Mouse (Mus musculus) testis, postnatal 10 days (tissue): Measurements from ENCODE around the gene Ccdc38.
"Not testable (repeated sequence)": the region's sequence is repeated elsewhere in the genome, so short reads cannot be mapped to it uniquely, and the experiment has no call there.

Source experiments
- DNase-seq: peaks from one replicate; pipeline ENCODE4 v3.0.0; 2021; ENCODE audit warnings: low spot score

Gene Ccdc38

DNA sequence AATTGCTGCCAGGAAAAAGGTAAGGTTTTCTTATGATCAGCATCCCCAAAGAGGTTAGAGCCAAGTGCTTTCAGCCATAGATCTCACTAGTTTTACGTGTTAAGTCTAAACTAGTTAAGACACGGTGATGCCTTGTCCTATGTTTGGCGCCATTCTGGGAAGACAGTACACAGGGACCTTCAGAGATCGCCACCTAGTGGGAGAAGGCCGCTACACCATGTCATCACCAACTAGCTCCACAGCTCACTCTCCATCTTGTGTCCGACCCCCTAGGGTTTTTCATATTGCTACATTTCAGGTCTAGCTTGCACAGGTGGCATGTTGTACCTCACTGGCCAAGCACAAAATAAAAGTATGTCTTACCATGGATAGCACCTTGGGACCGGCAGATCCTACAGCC, 8.6 kb downstream of the Ccdc38 start:
- DNase-seq, result peak; percentile 82

DNA sequence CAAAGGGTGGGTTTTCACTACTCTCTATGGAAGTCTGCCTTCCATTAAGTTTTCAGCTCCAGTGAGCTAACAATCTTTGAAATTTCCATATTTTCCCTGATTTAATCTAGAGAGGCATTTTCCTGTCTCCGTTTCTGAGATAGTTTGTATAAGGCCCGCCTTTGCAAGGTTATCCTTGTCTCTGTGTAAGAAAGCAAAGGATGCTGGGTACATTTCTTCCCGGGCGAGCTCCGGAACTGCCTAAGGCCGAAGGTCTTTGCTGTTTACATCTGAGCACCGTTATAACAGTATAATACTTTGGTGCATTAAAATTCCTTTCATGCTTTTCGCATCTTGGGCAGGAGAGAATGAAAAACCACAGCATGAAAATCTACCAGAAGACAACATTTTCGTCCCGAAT, 9.4 kb downstream of the Ccdc38 start:
- no peak for DNase-seq

DNA sequence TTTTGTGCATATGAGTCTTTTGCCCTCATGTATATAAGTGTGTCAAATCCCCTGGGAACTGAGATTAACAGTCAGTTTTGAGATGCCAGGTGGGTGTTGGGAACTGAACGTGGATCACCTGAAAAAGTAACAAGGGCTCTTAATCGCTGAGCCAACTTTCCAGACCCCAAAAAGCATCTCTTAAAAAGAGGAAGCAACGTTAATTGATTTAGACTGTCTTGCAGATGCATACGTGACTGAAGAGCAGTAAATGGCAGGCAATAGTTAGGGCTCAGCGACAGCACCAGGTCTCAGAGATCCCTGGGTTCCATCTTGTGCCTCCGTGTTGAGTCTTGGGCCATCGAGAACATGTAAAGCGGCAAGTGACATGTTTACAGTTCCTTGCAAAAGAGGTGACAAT, 12.2 kb downstream of the Ccdc38 start:
- DNase-seq, result no peak

DNA sequence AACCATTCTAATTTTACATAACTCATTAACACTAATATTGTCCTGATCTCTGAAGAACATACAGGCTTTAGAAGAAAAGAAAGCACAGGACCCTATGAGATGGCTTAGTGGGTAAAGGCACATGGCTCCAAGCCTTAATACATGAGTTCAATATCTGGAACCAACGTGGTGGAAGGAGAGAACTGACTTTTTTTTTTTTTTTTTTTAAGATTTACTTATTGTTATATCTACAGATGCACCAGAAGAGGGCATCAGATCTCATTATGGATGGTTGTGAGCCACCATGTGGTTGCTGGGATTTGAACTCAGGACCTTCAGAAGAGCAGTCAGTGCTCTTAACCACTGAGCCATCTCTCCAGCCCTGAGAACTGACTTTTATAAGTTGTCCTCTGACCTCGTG, 17.5 kb downstream of the Ccdc38 start:
- DNase-seq, result not testable (repeated sequence)

DNA sequence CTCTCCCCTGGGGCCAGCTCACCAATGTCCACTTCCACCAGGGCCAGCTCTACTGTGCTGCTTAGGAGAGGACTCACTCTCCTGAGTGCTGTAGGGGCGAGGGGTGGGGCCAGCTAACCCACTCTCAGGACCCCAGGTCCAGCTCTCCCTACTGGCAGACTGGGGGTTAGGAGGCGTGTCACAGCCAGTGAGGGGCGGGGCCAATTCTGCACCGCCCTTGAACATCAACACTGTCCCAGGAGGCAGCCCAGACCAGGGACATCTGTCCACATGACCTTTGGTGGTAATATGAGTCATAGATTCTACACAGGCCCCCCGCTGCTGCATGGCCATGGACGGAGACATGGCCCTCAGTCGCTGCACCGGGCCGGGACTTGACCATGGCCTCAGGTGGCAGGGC, 19.4 kb downstream of the Ccdc38 start:
- no peak for DNase-seq

DNA sequence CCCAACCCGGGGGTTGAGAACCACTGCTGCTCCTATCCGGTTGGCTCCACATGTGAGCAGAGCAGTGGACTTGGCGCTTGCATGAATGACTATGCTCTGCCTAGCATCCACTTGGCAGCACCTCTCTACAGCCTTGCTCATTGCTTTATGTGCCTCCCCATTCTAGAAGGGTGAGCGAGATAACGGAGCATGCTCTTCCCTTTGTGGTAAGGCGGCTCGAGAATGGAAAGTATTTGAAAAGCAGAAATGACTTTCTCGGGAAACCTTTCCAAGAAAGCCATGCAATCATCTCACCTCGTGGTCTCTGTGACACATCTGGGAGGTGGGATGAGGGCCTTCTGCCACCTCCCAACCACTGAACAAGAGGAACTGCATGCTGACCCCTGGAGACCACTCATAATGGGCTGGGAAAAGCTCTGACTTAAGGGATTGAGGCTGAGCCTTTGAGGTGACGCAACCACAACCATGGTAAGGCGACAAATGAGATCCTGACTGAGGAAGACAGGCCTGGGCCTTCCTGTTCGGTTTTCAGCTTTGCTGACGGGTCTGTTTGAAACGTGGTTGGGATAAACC, 24.2 kb downstream of the Ccdc38 start:
- DNase-seq, result no peak

DNA sequence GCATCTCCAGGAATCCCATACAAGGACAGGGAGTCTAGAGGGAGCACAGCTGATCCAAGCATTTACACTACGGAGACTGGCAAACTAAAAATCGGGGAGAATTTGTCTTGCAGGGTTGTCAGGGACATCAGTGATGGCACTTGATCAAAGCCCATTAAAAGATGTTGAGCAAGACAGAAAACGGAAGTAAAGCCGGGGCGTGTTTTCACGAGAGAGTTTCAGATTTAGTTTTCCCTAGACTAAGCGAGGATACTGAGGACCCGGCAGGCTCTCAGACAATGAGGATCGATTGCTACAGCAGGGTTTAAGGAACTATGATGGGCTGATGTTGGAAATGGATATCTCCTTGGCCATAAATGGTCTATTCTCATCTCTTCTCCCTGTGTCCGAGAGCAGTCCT, 26.6 kb downstream of the Ccdc38 start:
- DNase-seq, result no peak

DNA sequence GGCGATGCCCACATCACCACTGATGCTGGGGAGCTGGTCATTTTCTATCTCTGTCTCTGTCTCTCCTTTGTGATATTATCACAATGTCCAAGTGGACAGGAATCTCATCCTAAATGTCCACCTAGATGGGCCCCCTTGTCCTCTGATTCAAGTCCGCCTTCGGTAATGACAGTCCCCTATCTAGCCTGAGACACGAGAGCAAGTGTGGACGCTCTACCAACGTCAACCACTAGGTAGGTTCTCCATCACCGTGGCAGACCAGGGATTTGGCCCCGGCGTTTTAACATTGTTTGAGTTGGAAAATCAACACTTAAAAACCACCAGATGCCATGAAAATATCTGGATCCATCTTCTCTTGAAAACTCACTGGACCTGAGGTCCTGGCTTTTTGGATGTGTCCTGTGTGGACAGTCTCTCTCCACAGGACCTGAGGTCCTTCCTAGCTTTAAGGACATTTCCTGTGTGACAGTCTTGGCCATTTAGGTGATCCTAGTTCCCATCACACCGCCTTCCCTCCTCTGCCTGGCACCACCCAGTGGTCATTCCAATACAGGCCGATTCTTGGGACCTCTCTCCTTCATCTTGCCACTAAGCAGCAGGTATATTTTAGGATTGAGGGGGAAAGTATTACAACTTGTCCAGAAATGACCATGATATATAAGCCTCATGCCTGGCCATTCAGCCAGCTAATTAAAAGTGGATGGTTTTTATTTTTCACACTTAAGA, 27.6 kb downstream of the Ccdc38 start:
- DNase-seq, result no peak

DNA sequence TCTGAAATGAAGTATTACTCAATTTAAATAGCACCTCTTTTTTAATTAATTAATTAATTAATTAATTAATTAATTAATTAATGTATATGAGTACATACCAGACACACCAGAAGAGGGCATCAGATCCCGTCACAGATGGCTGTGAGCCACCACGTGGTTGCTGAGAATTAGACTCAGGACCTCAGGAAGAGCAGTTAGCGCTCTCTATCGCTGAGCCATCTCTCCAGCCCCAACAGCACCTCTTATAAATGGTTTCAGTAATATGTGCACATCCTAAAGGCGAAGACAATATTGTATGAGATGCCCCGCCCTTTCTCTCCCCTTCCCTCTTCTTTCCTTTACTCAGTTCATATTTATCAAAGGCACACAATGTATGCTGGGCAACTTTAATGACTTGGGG, 28.2 kb downstream of the Ccdc38 start:
- no peak for DNase-seq

DNA sequence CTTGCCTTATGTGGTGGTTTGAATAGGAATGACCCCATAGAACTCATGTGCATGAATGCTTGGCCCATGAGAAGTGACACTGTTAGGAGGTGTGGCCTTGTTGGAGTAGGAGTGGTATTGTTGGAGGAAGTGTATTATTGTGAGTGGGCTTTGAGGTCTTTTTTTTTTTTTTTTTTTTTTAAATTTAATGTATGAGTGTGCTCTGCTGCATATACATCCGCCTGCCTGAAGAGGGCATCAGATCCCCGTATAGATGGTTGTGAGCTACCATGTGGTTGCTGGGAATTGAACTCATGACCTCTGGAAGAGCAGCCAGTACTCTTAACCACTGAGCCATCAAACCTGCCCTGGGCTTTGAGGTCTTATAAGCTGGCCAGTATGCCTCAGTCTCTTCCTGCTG, 31.8 kb downstream of the Ccdc38 start:
- DNase-seq, result no peak

DNA sequence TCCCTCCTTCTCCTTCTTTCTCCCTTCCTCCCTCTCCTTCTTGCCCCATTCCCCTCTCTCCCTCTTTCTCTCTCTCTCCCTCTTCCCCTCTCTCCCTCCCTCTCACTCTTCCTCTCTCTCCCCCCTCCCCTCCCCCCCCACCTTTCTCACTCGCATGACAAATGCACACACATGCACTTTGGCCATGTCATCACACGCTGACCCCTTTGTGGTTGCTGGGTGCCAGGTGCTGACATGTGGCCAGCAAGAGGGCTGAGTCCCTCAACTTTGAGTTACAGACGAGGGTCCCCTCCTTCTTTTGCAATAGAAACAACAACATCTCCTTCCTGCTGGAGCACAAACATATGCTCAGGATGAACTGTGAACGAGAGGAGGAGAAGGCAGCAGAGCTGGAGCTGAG, 34.5 kb downstream of the Ccdc38 start:
- DNase-seq, result no peak

DNA sequence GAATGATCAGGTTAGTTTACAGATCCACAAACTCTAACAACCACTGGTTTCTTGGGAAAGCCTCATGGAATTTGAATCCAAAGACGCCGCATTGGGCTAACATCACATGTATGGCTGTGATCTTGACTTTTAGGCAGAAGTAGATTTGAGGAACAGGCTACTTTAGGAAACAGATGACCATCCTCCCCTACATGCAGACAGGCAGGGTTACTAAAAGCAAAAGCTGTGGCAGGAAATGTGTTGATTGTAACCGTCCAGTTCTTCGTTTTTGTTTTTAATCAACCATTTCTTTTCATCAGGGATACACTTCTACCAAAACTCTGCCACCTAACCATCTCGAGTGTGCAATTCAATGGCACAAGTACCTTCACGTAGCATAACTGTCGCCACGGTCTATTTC, 35.5 kb downstream of the Ccdc38 start:
- DNase-seq, result no peak

DNA sequence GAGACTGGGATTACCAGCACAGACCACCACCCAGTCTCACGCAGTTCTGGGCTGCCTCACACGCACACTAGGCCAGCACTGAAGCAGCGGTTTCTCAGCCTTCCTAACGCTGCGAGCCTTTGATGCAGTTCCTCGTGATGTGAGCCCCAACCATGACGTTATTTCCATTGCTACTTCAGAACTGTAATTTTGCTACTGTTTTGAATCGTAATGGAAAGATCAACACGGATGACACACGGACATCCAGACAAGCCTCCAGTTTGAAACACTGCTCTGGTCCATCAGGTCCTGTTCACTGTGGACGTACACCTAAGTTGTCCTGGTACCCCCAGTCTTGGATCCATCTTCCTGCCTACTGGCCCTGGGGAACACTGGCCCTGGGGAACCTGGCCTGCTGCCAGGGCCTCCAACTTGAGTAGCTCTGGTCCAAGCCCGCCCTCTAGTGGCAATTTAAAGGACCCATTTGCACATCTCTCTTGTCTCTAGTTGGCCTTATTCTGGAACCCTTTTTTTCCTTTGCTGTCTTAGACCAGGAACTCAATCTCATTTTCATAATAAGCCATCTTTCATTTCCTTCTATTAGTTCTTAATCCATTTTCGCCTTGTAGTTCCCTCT, 36.9 kb downstream of the Ccdc38 start:
- peak; percentile 85 for DNase-seq

DNA sequence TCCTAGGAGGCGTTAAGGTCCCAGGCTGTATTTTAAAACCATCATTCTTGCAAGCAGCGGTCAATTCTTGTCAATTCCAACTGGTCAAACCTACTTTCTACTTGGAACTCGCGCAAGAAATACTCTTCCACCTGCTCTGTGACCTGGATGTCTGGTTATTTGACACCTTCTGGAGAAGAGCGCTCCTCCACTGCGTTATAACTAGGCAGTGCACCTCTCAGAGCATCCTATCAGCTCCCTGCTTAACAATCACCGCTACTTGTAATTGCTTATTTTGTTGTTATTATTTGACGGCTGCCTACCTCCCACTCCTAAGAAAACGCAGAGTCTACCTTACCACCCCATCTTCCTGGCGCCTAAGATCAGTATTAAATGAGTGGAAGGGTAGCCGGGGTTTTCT, 48.4 kb downstream of the Ccdc38 start:
- no peak for DNase-seq

DNA sequence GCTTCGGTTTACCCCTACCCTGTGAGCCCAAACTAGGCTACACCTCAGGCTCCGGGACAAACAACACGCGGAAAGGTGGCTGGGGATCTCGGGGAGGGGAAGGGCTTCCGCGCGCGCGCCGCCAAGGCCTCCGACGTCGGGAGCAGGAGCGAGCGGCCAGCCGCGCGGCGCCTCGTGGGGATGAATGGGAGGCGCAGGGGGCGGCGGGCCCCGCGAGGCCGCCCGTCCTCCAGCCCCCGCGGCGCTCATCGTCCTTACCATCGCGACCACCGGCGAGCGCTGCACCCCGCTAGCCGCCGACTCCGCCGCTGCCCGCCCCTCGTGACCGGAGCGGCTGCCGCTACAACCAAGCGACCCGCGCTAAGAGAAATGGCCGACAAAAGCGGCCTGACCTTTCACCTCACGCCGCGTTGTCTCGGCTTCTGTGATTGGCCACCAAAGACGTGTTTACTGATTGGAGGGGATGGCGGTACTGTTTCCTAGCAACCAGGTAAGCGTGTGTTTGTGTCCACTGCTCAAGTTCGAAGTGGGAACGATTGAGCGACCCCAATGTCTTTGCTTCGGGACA, 48.9 kb downstream of the Ccdc38 start, which contains the start of gene Snrpf:
Gene Snrpf, minus strand, starts transcription at position 426 of the 568 bp plus-strand sequence.
- peak; percentile 93 for DNase-seq

DNA sequence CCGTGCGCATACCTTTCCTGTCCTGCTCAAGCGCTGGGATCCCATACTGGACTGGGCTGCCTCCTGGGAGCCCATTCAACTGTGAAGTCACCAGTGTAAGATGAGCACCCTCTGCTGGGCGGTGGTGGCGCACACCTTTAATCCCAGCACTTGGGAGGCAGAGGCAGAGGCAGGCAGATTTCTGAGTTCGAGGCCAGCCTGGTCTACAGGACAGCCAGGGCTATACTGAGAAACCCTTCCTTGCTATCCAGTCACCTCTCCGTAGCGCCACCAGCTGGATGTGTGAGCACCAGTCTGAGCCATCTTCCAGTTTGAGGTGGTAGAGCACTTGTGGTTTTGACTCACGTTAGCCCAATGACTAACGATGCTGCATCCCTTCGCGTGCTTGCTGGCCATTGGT, 52.0 kb downstream of the Ccdc38 start:
- DNase-seq, result peak; percentile 51

DNA sequence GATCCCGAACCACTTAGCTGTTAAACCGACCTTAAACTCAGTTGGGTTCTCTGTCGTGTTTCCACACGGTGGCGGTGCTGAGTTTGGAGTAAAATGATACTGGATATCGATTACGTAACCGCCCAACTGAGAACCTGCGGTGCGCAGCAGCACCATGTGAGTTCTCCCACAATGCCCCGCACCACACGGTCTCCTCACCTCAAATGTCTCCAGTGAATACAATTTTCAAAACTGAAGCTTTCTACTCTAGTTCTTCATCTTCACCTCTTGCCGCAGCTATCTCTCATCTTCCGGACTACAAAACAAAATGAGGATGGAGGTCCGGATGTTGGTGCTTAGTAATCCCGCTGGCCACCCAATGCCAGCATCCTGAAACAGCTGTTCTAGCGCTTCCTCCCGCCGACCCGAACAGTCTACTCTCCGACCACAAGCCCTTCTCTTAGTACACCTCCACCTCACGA, 53.6 kb downstream of the Ccdc38 start:
- DNase-seq, result peak; percentile 93

DNA sequence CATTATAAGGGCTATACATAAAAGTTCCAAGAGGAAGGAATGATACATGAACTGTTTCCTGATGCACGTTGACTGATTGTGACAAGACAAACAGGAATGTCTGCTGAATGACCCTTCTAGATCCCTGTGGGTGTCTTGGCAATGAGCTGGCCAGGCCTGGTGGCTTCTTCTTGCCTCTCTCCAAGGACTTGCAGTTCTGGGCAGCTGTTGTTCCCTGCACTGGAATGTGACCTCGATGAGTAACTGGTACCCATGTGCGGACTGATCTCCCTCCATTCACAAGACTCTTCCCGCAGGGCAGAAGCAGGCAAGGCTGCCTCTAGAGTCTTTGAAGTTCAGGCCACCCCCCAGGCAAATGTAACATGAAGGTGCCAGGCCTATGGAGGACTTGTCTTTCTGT, 55.4 kb downstream of the Ccdc38 start:
- DNase-seq, result no peak

DNA sequence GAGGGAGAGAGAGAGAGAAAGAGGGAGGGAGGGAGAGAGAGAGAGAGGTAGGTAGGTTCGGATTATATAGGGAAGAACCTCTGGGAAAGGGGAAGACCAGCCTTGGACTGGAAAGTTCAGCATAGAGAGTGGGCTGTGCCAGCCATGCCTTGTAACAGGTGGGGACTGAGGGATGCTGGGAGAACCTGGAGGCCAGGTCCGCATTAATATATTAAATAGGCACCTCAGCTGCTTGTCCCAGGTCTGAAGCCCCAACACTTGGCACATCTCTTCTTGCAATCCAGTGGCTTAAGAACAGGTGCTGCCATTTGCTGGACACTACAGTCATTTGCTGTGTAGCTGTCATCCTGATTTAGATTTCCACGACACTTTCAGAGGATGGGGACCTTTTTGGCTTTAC, 56.2 kb downstream of the Ccdc38 start:
- DNase-seq, result no peak

DNA sequence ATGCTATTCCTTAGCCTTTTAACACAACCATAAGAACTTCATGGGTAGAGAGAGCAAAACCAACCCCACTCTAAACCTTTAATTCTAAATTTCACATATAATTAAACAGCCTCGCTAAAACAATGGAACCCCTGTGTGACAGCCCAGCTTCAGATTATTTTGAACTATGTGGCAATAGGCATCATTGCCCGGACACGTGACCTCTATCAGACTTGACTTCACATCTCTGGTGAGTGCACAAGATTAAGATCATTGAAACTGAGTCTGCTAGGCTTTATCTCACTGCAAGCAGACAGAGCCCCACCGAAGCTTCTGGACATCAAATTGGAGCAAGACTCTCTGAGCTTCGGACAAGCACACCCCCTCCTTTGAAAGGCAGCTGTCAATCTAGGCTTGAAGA, 61.9 kb downstream of the Ccdc38 start:
- DNase-seq, result no peak

DNA sequence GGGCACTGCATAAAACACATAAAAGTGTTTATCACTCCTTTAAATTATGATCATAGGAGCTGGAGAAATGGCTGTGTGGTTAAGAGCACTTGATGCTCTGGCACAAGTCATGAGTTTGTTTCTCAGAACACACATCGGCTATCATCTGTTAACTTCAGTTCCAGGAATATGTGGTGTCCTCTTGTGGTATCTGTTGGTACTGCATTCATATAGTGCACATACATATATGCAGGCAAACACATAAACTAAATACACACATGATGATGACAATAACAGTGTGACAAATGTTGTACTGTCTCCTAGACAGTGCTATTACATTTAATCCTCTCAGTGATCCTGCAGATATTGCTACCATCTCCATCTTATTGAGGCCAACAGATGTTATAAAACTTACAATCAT, 62.8 kb downstream of the Ccdc38 start:
- DNase-seq, result no peak

DNA sequence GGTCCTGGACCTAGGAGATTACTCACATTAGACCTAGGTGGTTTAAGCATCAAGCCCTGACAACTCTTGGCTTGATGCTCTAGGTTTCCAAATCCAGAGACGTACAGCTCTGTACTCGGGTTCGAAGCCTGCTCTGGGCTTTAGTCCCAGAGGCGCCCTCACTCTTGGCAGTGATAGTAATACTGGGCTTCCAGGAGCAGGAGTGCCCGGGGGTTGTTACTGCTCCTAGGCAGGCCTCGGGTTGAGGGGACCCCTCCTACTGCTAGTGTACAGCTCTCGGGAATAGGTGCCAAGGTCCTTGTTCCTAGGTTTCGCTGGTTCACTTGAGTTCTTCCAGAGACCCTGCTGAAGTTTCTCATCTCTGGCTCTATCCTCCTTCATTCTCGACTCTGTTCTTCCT, 65.9 kb downstream of the Ccdc38 start:
- DNase-seq, result no peak

DNA sequence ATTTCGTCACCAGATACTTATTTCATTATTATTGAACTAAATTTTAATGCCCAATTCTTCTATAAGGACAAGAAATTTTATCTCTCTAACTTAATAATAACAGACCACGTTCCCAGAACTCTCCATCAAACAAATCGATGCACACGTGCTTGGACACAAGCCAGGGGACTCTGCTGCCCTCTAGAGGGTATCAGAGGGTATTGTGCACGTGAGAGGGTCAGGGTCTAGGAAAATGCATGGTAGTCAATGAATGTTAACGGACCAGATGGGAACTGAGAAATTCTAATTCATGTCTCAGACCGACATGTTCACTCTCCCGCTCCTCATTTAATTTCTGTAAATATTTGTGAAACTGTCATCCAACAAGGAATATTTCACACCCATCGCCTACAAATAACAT, 67.6 kb downstream of the Ccdc38 start:
- DNase-seq, result no peak
